Mouse (Mus musculus): ENCODE measurements around the gene Magi3. TPM values are rescaled to one million over a fixed set of nuclear protein-coding genes. Genes with fewer than 3 reads are reported as not detected.
A peak's percentile ranks its signal among the peaks of the same experiment; 100 is the strongest.

Gene Magi3
- total and polyA plus RNA-seq, 3 experiments = 0.68 to 2.6 (median 1.8) TPM

DNA sequence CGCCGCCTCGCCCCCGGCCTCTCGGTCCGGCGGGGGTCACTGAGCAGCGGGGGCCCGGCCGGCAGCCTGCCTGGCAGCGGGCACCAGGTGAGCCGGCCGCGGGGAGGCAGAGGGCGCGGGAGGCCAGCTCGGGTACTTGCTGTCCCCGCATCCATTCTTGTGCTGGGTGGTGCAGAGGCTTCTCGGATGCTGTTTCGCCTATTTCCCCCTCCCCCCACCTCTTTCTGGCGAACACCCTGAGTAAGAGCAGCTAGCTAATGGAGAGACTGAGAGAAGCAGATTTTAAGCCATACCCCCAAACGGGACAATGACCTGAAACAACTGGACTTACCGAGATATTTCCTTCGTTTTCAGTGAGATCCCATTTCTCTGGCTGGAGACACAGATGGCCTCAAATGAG lies 251.5 kb downstream of the Magi3 start:
- peak; percentile 63 for DNase-seq (ENCODE audit: extremely low read depth)
- in situ Hi-C loops (cut with MboI; ENCODE audit: low pct_ligation_motif_present, low pct_unique_long_range_greater_than_20kb, low sequenced_read_pairs) (no loop called here), dilution Hi-C loops (cut with MboI; ENCODE audit: extremely low pct_ligation_motif_present, extremely low pct_unique_long_range_greater_than_20kb, low sequenced_read_pairs) (no loop called here)
- Histone ChIP-seq H3K4me1 (ENCODE audit: control insufficient read depth in 1 of 2, insufficient read depth in 2 of 2) (peaks cover 0 to 36% of the 10 kb centered on the region in 2 experiments; a peak in 2 of 4 replicates), H3K4me2 (ENCODE audit: insufficient read depth, low read depth, poor library complexity, severe bottlenecking) (peak overlapping the region; percentile 42; the same call in 1 of the 2 replicates), H3K79me2 (replicated peaks; ENCODE audit: control insufficient read depth, extremely low read depth, insufficient read depth, poor library complexity, severe bottlenecking) (peaks cover 21% of the 10 kb centered on the region), H3K27ac (ENCODE audit: insufficient read depth, low read depth) (peak overlapping the region; percentile 89), H3K4me3 (replicated peaks in 1 of 3; ENCODE audit: low read depth in 2 of 3, low read length in 2 of 3, poor library complexity in 1 of 3) (peak overlapping the region; percentile 81 to 96 (median 84)), H3K9me3 (replicated peaks; ENCODE audit: low read length) (no peaks in the 10 kb centered on the region), H3K27me3 (replicated peaks) (no peaks in the 10 kb centered on the region), H3K36me3 (replicated peaks in 1 of 2; ENCODE audit: control insufficient read depth in 1 of 2, insufficient read depth in 1 of 2, low read length in 1 of 2) (peaks cover 11 to 49% of the 10 kb centered on the region in 2 experiments), H3K9ac (ENCODE audit: insufficient read depth, low read depth) (peak overlapping the region; percentile 84)
- TF ChIP-seq JUN (IDR thresholded peaks at IDR 0.05; ENCODE audit: insufficient read depth, low read depth, low read length) = no peak
- TF ChIP-seq POLR2AphosphoS2 (IDR thresholded peaks at IDR 0.05; ENCODE audit: low read depth, low read length) = no peak
- TF ChIP-seq SMC3 (IDR thresholded peaks at IDR 0.05; ENCODE audit: low read depth, low read length) = no peak
- no peak for TF ChIP-seq MEF2A (IDR thresholded peaks at IDR 0.05; ENCODE audit: borderline replicate concordance, low read depth, low read length)
- TF ChIP-seq ZMIZ1 (IDR thresholded peaks at IDR 0.05; ENCODE audit: low read depth, low read length) = no peak
- no peak for TF ChIP-seq IRF4 (IDR thresholded peaks at IDR 0.05; ENCODE audit: low read depth, low read length)
- TF ChIP-seq EP300 (IDR thresholded peaks at IDR 0.05; ENCODE audit: low read length) = no peak
- no peak for TF ChIP-seq MAX (IDR thresholded peaks at IDR 0.05; ENCODE audit: low read length)
- TF ChIP-seq PAX5 (IDR thresholded peaks at IDR 0.05; ENCODE audit: low read length) = no peak
- TF ChIP-seq MXI1 (IDR thresholded peaks at IDR 0.05; ENCODE audit: low read depth, low read length) = no peak
- no peak for TF ChIP-seq KAT2A (IDR thresholded peaks at IDR 0.05; ENCODE audit: insufficient replicate concordance, low read length)
- TF ChIP-seq CHD1 (IDR thresholded peaks at IDR 0.05; ENCODE audit: low read depth, low read length) = no peak
- TF ChIP-seq TBP (conservative IDR thresholded peaks at IDR 0.05; ENCODE audit: low read depth, low read length) = no peak
- TF ChIP-seq ZNF384 (IDR thresholded peaks at IDR 0.05; ENCODE audit: low read depth, low read length) = no peak
- no peak for TF ChIP-seq ZKSCAN1 (IDR thresholded peaks at IDR 0.05; ENCODE audit: borderline replicate concordance, low read depth, low read length)
- no peak for TF ChIP-seq ELF1 (IDR thresholded peaks at IDR 0.05; ENCODE audit: low read depth, low read length)
- no peak; the same call in 1 of the 2 replicates for TF ChIP-seq UBTF (IDR thresholded peaks at IDR 0.05; ENCODE audit: low read depth, low read length)
- TF ChIP-seq USF1 (IDR thresholded peaks at IDR 0.05; ENCODE audit: low read depth, low read length) = no peak

GRCm38 (mm10) chr3:103967861-103968691 lies 252.1 kb downstream of the Magi3 start, which contains the start of gene Phtf1:
Gene Phtf1, plus strand, starts transcription at chr3:103968110.
- Histone ChIP-seq H3K9ac (ENCODE audit: insufficient read depth, low read depth) (peak within 1 kb of the TSS; percentile 84), H3K36me3 (replicated peaks in 1 of 2; ENCODE audit: control insufficient read depth in 1 of 2, insufficient read depth in 1 of 2, low read length in 1 of 2) (peaks cover 17 to 49% of the 10 kb centered on the region in 2 experiments), H3K4me1 (ENCODE audit: control insufficient read depth in 1 of 2, insufficient read depth in 2 of 2) (peaks cover 0 to 35% of the 10 kb centered on the region in 2 experiments; a peak in 2 of 4 replicates), H3K79me2 (replicated peaks; ENCODE audit: control insufficient read depth, extremely low read depth, insufficient read depth, poor library complexity, severe bottlenecking) (peaks cover 21% of the 10 kb centered on the region), H3K27ac (ENCODE audit: insufficient read depth, low read depth) (peak within 1 kb of the TSS; percentile 89), H3K4me2 (ENCODE audit: insufficient read depth, low read depth, poor library complexity, severe bottlenecking) (peak within 1 kb of the TSS; percentile 98), H3K27me3 (replicated peaks) (no peaks in the 10 kb centered on the region), H3K9me3 (replicated peaks; ENCODE audit: low read length) (no peaks in the 10 kb centered on the region), H3K4me3 (replicated peaks in 1 of 3; ENCODE audit: low read depth in 2 of 3, low read length in 2 of 3, poor library complexity in 1 of 3) (peak within 1 kb of the TSS; percentile 81 to 96 (median 84))
- dilution Hi-C loops (cut with MboI; ENCODE audit: extremely low pct_ligation_motif_present, extremely low pct_unique_long_range_greater_than_20kb, low sequenced_read_pairs) (no loop called here), in situ Hi-C loops (cut with MboI; ENCODE audit: low pct_ligation_motif_present, low pct_unique_long_range_greater_than_20kb, low sequenced_read_pairs) (no loop called here)
- DNase-seq (ENCODE audit: extremely low read depth) = peak; percentile 79
- TF ChIP-seq E2F4 (IDR thresholded peaks at IDR 0.05; ENCODE audit: insufficient replicate concordance, low read depth, low read length) = 0 out of 2 replicates have a peak, but pooled peaks have one; percentile 77
- TF ChIP-seq JUND (conservative IDR thresholded peaks at IDR 0.05; ENCODE audit: low read depth, low read length) = no peak
- no peak for TF ChIP-seq USF2 (conservative IDR thresholded peaks at IDR 0.05; ENCODE audit: low read depth, low read length)
- TF ChIP-seq EP300 (IDR thresholded peaks at IDR 0.05; ENCODE audit: low read length) = no peak
- peak; percentile 88 for TF ChIP-seq POLR2AphosphoS2 (IDR thresholded peaks at IDR 0.05; ENCODE audit: low read depth, low read length)
- no peak; the same call in 1 of the 2 replicates for TF ChIP-seq MAFK (IDR thresholded peaks at IDR 0.05; ENCODE audit: insufficient replicate concordance, low read length)
- peak; percentile 94 for TF ChIP-seq POLR2A (IDR thresholded peaks at IDR 0.05; ENCODE audit: low read depth, low read length)
- TF ChIP-seq CHD2 (IDR thresholded peaks at IDR 0.05; ENCODE audit: low read length) = no peak
- TF ChIP-seq PAX5 (IDR thresholded peaks at IDR 0.05; ENCODE audit: low read length) = no peak
- peak; percentile 57; the same call in 1 of the 2 replicates for TF ChIP-seq MYC (IDR thresholded peaks at IDR 0.05; ENCODE audit: low read depth, low read length)
- TF ChIP-seq JUN (IDR thresholded peaks at IDR 0.05; ENCODE audit: insufficient read depth, low read depth, low read length) = no peak
- peak; percentile 71; the same call in 1 of the 2 replicates for TF ChIP-seq KAT2A (IDR thresholded peaks at IDR 0.05; ENCODE audit: insufficient replicate concordance, low read length)
- TF ChIP-seq ZMIZ1 (IDR thresholded peaks at IDR 0.05; ENCODE audit: low read depth, low read length) = peak; percentile 75
- TF ChIP-seq RCOR1 (conservative IDR thresholded peaks at IDR 0.05; ENCODE audit: low read depth, low read length) = no peak; the same call in 1 of the 2 replicates
- peak; percentile 72 for TF ChIP-seq MXI1 (IDR thresholded peaks at IDR 0.05; ENCODE audit: low read depth, low read length)
- TF ChIP-seq MEF2A (IDR thresholded peaks at IDR 0.05; ENCODE audit: borderline replicate concordance, low read depth, low read length) = peak; percentile 49
- no peak for TF ChIP-seq CTCF (conservative IDR thresholded peaks at IDR 0.05 in 1 of 2, IDR thresholded peaks at IDR 0.05 in 1 of 2; ENCODE audit: low read depth in 2 of 2, low read length in 2 of 2)
- TF ChIP-seq CHD1 (IDR thresholded peaks at IDR 0.05; ENCODE audit: low read depth, low read length) = no peak
- peak; percentile 61; the same call in 1 of the 2 replicates for TF ChIP-seq MAZ (IDR thresholded peaks at IDR 0.05; ENCODE audit: low read depth, low read length)
- peak; percentile 96 for TF ChIP-seq NELFE (IDR thresholded peaks at IDR 0.05; ENCODE audit: low read depth, low read length)
- TF ChIP-seq UBTF (IDR thresholded peaks at IDR 0.05; ENCODE audit: low read depth, low read length) = peak; percentile 71
